Mouse (Mus musculus): ENCODE measurements around the gene Gfpt1.
"Not testable (repeated sequence)": the region's sequence is repeated elsewhere in the genome, so short reads cannot be mapped to it uniquely, and the experiment has no call there.

DNA sequence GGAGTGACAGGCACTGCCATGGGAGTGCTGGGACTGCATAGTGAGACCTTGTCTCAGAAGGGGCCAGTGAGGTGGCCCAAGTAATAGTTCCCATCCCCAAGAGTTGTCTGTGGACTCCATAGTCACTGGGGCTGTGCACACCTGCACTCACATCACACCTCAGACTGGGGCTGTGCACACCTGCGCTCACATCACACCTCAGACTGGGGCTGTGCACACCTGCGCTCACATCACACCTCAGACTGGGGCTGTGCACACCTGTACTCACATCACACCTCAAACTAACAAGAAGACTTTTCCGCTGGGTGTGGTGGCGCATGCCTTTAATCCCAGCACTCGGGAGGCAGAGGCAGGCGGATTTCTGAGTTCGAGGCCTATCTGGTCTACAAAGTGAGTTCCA, 6.1 kb downstream of the Gfpt1 start:
- not testable (repeated sequence) for TF ChIP-seq POLR2A (IDR thresholded peaks at IDR 0.05; ENCODE audit: low read depth, low read length); CTCF (IDR thresholded peaks at IDR 0.05; ENCODE audit: borderline replicate concordance, insufficient read depth, low read length)
